Mouse (Mus musculus): Measurements from ENCODE around the gene Itpripl2. TPM values are rescaled to one million over a fixed set of nuclear protein-coding genes. Genes with fewer than 3 reads are reported as not detected.

Itpripl2 gene
- polyA plus RNA-seq, 1 experiment from 2014 or later: 6.7 TPM

DNA sequence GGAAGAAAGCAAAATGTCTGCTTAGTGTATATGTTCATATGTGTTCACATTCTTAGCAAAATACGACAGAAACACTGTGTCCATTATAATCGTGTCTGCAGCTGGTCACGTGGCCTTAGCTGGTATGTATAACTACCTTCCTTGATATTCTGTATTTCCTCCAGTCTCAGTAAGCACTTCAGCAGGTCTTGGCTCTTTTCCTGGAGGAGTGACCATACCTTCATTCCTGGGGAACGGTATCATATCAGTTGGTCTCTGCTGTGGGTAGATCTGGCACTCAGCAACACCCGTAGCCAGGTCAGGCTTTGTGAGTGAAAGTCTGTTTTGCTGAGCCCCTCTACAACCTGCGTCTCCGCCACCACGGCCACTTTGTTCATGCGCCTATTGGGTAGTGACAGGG lies 2.1 kb upstream of the Itpripl2 start:
- no peak; the same call in 1 of the 2 replicates for ATAC-seq (ENCODE audit: low FRiP score, low TSS enrichment)
- peaks cover 8% of the 10 kb centered on the region for H3K4me1 ChIP-seq (replicated peaks; ENCODE audit: control insufficient read depth, insufficient read depth)
- peaks cover 4% of the 10 kb centered on the region for H3K36me3 ChIP-seq (ENCODE audit: control insufficient read depth, insufficient read depth, low read length)
- DNase-seq (ENCODE audit: low spot score): peak; percentile 42
- TF ChIP-seq EP300 (optimal IDR thresholded peaks at IDR 0.05) (no peak), CTCF (IDR thresholded peaks at IDR 0.05; ENCODE audit: low read depth) (no peak)
- H3K27ac ChIP-seq (replicated peaks): peak overlapping the region; percentile 81
- no peaks in the 10 kb centered on the region for H3K9me3 ChIP-seq (ENCODE audit: control insufficient read depth, low read length)
- no peak overlapping the region for H3K4me3 ChIP-seq (ENCODE audit: low read depth, low read length)
- H3K4me2 ChIP-seq (replicated peaks; ENCODE audit: low read depth): no peak overlapping the region
- 68% methylated on average over 9 of the region's 9 CpGs for WGBS
- H3K27me3 ChIP-seq (ENCODE audit: control insufficient read depth, insufficient read depth, low read length): no peaks in the 10 kb centered on the region
- no peak overlapping the region for H3K9ac ChIP-seq (ENCODE audit: low read length)

DNA sequence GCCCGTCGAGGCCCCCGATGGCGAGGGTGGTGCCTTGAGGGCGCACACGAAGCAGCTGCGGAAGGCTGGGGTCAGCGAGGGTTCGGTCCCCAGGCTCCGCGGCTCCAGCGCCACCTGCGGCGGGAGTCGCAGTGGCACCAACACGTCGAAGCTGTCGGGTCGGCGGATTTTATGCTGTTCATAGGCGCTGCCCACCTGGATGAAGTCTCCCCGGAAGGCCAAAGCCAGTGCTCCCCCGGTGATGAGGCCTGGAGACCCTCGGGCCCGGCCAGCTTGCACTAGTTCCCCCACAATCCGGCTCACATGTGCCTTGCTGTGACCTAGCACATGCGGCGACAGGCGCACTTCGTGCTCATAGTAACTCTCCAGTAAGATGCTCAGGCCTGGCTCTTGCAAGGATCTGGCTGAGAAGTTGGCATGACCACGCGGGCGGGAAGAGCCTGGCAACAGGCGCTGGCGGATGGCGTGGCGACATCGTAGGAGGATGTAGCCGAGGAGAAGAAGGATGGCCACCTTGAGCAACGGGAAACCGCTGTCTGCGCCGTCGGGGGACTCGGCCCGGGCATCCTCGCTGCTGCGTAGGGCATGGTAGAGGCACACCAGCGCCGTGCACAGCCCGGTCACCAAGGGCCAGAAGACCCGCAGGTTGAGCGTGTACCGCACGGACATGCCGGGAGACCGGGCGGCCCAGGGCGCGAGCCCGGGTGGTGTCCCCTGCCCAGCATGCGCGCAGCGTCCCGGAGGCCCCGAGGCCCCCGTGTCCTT lies 927 bp downstream of the Itpripl2 start:
- DNase-seq (ENCODE audit: low spot score) (peak; percentile 64), ATAC-seq (ENCODE audit: low FRiP score, low TSS enrichment) (0 out of 2 replicates have a peak, but pooled peaks have one; percentile 0)
- 10% methylated on average over 56 of the region's 67 CpGs for WGBS

DNA sequence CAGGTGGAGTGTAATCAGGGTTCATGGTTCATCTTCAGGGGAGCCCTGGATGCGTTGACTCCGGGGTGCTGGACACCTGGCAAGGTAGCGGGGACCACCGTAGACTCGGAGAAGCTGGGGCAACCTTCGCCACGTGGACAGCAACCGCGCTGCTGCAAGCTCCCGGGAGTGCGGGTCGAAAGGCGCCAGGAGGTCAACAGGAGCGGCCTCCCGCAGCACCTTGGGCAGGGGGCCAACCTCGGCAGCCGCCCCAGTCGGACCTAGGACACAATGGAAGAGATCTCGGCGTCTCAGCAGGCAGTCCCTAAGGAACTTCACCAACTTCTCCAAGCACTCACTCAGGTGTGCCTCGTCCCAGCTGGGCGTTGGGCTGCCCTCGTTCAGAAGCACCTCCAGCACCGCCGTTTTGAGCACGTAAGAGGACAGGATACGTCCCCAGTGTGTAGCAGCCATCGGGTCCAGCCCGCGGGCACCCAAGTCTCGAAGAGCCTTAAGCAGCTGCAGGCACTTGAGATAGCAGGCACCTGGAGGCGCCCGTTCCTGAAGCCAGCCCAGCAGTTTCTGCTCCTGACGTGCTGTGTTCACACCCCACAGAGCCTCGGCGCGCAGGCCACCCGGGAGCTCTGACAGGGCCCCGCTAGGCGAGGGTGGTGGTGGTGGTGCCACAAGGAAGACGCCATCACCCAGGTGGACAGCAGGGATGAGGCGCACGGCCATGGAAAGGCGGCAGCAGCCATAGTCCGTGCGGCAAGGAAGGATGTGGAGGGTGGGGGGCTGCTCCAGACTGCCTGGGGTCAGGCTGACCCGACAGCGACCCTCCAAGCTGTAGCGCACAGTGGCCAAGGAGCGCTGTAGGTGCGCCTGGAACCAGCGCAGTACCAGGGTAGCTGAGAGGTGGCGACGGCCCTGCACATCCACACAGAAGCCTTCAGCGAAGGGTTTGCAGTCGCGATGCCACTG lies 1.8 kb downstream of the Itpripl2 start:
- no peak for ATAC-seq (ENCODE audit: low FRiP score, low TSS enrichment)
- DNase-seq (ENCODE audit: low spot score): peak; percentile 45

More for the DNA sequence above, 927 bp downstream of the Itpripl2 start:
- H3K36me3 ChIP-seq (ENCODE audit: control insufficient read depth, insufficient read depth, low read length): peaks cover 4% of the 10 kb centered on the region
- H3K27me3 ChIP-seq (ENCODE audit: control insufficient read depth, insufficient read depth, low read length): no peaks in the 10 kb centered on the region
- H3K4me1 ChIP-seq (replicated peaks; ENCODE audit: control insufficient read depth, insufficient read depth): peaks cover 8% of the 10 kb centered on the region
- H3K27ac ChIP-seq (replicated peaks): peak overlapping the region; percentile 93
- peak overlapping the region; percentile 96 for H3K9ac ChIP-seq (ENCODE audit: low read length)
- peak overlapping the region; percentile 82 for H3K4me2 ChIP-seq (replicated peaks; ENCODE audit: low read depth)
- H3K4me3 ChIP-seq (ENCODE audit: low read depth, low read length): peak overlapping the region; percentile 78
- TF ChIP-seq CTCF (IDR thresholded peaks at IDR 0.05; ENCODE audit: low read depth): peak; percentile 58
- no peak for TF ChIP-seq EP300 (optimal IDR thresholded peaks at IDR 0.05)
- H3K9me3 ChIP-seq (ENCODE audit: control insufficient read depth, low read length): no peaks in the 10 kb centered on the region

DNA sequence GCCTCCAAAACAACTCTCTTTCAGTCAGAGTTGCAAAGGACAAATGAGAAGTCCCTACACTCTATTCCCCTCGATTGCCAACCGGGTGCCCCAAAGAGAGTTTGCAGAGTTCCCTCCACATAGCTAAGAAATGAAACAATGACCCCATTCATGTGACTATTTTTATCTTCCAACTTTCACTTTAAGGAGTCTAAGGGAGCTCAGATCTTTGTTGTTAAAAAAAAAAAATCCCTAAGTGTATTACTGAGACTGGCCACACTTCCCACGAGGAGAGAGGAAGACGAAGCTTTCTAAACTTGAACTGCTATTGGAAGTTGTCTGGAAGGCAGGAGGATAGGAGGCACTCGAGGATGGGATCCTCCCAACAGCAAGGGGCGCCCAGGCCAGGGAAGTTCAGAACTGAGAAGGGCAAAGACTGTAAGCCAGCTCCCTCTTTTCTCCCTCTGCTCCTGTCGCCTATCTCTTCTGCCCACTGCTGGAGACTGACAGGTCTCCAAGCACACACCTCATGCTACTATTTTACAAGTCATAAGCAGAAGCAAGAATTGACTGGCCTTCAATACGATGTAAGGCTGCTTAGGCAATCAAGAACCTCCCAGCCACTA lies 3.6 kb downstream of the Itpripl2 start:
- H3K27me3 ChIP-seq (ENCODE audit: control insufficient read depth, insufficient read depth, low read length): no peaks in the 10 kb centered on the region
- peak overlapping the region; percentile 82 for H3K4me2 ChIP-seq (replicated peaks; ENCODE audit: low read depth)
- WGBS: 28% methylated on average over 8 of the region's 8 CpGs
- H3K27ac ChIP-seq (replicated peaks): peak overlapping the region; percentile 41; the same call in 1 of the 2 replicates
- ATAC-seq (ENCODE audit: low FRiP score, low TSS enrichment) (no peak), DNase-seq (ENCODE audit: low spot score) (peak; percentile 27)
- H3K9me3 ChIP-seq (ENCODE audit: control insufficient read depth, low read length): no peaks in the 10 kb centered on the region
- peak overlapping the region; percentile 38; the same call in 1 of the 2 replicates for H3K9ac ChIP-seq (ENCODE audit: low read length)
- TF ChIP-seq CTCF (IDR thresholded peaks at IDR 0.05; ENCODE audit: low read depth): peak; percentile 42; the same call in 1 of the 2 replicates
- TF ChIP-seq EP300 (optimal IDR thresholded peaks at IDR 0.05): no peak
- H3K36me3 ChIP-seq (ENCODE audit: control insufficient read depth, insufficient read depth, low read length): peaks cover 4% of the 10 kb centered on the region
- H3K4me1 ChIP-seq (replicated peaks; ENCODE audit: control insufficient read depth, insufficient read depth): peaks cover 8% of the 10 kb centered on the region
- H3K4me3 ChIP-seq (ENCODE audit: low read depth, low read length): peak overlapping the region; percentile 19

More for the DNA sequence above, 1.8 kb downstream of the Itpripl2 start:
- H3K27ac ChIP-seq (replicated peaks): no peak overlapping the region
- 51% methylated on average over 57 of the region's 57 CpGs for whole genome bisulfite sequencing
- H3K27me3 ChIP-seq (ENCODE audit: control insufficient read depth, insufficient read depth, low read length): no peaks in the 10 kb centered on the region
- H3K4me3 ChIP-seq (ENCODE audit: low read depth, low read length): peak overlapping the region; percentile 78
- H3K9me3 ChIP-seq (ENCODE audit: control insufficient read depth, low read length): no peaks in the 10 kb centered on the region
- H3K4me1 ChIP-seq (replicated peaks; ENCODE audit: control insufficient read depth, insufficient read depth): peaks cover 8% of the 10 kb centered on the region
- peak overlapping the region; percentile 96 for H3K9ac ChIP-seq (ENCODE audit: low read length)
- peaks cover 4% of the 10 kb centered on the region for H3K36me3 ChIP-seq (ENCODE audit: control insufficient read depth, insufficient read depth, low read length)
- H3K4me2 ChIP-seq (replicated peaks; ENCODE audit: low read depth): peak overlapping the region; percentile 82
- no peak for TF ChIP-seq EP300 (optimal IDR thresholded peaks at IDR 0.05)
- TF ChIP-seq CTCF (IDR thresholded peaks at IDR 0.05; ENCODE audit: low read depth): no peak

DNA sequence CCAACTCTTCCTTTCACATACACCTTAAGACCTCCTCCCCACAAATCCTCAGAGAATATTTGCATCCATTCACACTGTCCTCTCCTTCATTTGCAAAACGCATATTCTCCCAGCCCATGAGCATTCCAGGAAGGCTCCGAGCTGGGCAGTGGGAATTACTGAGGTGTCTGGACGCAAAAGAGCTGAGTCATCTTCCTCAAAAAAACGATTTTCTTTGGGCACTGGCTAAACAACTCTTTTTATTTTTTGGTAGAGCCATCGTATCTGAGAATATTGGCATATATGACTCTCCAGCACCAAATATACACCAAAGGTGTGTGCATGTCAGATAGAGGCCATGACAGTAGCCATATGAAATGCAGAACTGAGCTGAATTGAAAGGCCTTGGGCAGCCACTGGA lies 4.9 kb downstream of the Itpripl2 start:
- no peak overlapping the region for H3K4me2 ChIP-seq (replicated peaks; ENCODE audit: low read depth)
- 57% methylated on average over 5 of the region's 5 CpGs for WGBS
- H3K4me3 ChIP-seq (ENCODE audit: low read depth, low read length): no peak overlapping the region
- no peak for DNase-seq (ENCODE audit: low spot score)
- no peaks in the 10 kb centered on the region for H3K9me3 ChIP-seq (ENCODE audit: control insufficient read depth, low read length)
- peaks cover 4% of the 10 kb centered on the region for H3K36me3 ChIP-seq (ENCODE audit: control insufficient read depth, insufficient read depth, low read length)
- H3K27ac ChIP-seq (replicated peaks): no peak overlapping the region
- H3K9ac ChIP-seq (ENCODE audit: low read length): no peak overlapping the region
- no peaks in the 10 kb centered on the region for H3K27me3 ChIP-seq (ENCODE audit: control insufficient read depth, insufficient read depth, low read length)
- TF ChIP-seq CTCF (IDR thresholded peaks at IDR 0.05; ENCODE audit: low read depth) (no peak), EP300 (optimal IDR thresholded peaks at IDR 0.05) (no peak)
- ATAC-seq (ENCODE audit: low FRiP score, low TSS enrichment): no peak
- peaks cover 6% of the 10 kb centered on the region for H3K4me1 ChIP-seq (replicated peaks; ENCODE audit: control insufficient read depth, insufficient read depth)
